Mouse (Mus musculus) bone marrow macrophage, adult 2 months (primary cell): ENCODE data around the gene Acoxl.

ENCODE experiments used
- CTCF ChIP-seq: IDR thresholded peaks from 2 replicates; pipeline ENCODE4 v1.5.1; 2012; ENCODE audit warnings: low read depth, mild to moderate bottlenecking, low read length, moderate library complexity
- POLR2A ChIP-seq: IDR thresholded peaks from 2 replicates; pipeline ENCODE4 v1.6.1; 2012; ENCODE audit warnings: mild to moderate bottlenecking, low read depth, low read length, borderline replicate concordance

- no peak for TF ChIP-seq CTCF
- no peak for TF ChIP-seq POLR2A
Measured at GRCm38 (mm10) chr2:128132635-128133034, 294.0 kb downstream of the Acoxl start.
